Mouse (Mus musculus) liver, postnatal 0 days (tissue): Measurements from ENCODE around the gene Mbd3.

Experiments used
- CTCF ChIP-seq: sonication (generic); IDR thresholded peaks from 2 replicates; pipeline ENCODE4 v1.5.1; 2016; ENCODE audit warnings: antibody characterized with exemption, low read depth
- EP300 ChIP-seq: IDR thresholded peaks from 2 replicates; pipeline ENCODE4 v1.6.1; 2016; ENCODE audit warnings: antibody characterized with exemption, low read depth, mild to moderate bottlenecking

DNA sequence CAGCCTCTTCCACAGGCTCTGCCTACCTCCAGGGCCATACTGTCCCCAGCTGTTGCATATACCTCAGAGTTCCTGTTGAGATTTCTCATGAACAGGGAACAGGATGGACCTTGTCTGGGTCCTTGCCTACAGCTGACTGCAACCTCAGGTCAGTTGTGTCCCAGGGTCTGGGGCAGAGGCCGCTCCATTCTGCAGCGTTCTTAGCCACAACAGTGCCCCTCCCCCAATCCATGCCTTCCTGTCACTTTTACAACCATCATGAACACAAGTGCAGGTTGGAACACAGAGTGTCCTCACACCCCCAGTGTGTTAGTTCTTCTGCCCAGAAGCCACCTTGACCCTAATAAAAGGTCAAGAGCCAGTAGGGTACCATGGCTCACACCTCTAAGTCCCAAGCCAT, 10.6 kb downstream of the Mbd3 start:
- no peak for TF ChIP-seq EP300
- no peak for TF ChIP-seq CTCF
